ENCODE assay signal across 8 mouse cellular contexts in genomic region chr1:23382806-23383653, GRCm38 (mm10). TPM values are rescaled to one million over a fixed set of nuclear protein-coding genes. Genes with fewer than 3 reads are reported as not detected.
DNase-seq lines count a peak whose midpoint lies in the region; ATAC-seq and TF ChIP-seq lines count a peak whose summit lies in the region.

No protein-coding gene starts in this region.

- peak overlapping the region; percentile 83 for H3ac ChIP-seq in C2C12 (ENCODE audit: control insufficient read depth, insufficient read length, low read depth)

- peak overlapping the region; percentile 81 for H3K27ac ChIP-seq in heart, embryonic 12.5 days (ENCODE audit: poor library complexity, severe bottlenecking)
- H3K27ac ChIP-seq in kidney, postnatal 0 days = peak overlapping the region; percentile 78
- peak overlapping the region; percentile 82 for H3K27ac ChIP-seq in liver, embryonic 11.5 days (ENCODE audit: low read depth, low read length)
- peak overlapping the region; percentile 82; the same call in 1 of the 2 replicates for H3K27ac ChIP-seq in stomach, embryonic 14.5 days (ENCODE audit: low read length)

- H3K9me3 ChIP-seq in heart, embryonic 12.5 days (replicated peaks) = no peaks in the 10 kb centered on the region
- no peaks in the 10 kb centered on the region for H3K9me3 ChIP-seq in kidney, postnatal 0 days (replicated peaks; ENCODE audit: low read length)
- no peaks in the 10 kb centered on the region for H3K9me3 ChIP-seq in liver, embryonic 11.5 days (ENCODE audit: control insufficient read depth, low read length)
- H3K9me3 ChIP-seq in stomach, embryonic 14.5 days (ENCODE audit: control insufficient read depth, low read depth, low read length) = no peaks in the 10 kb centered on the region

- WGBS in heart, embryonic 12.5 days = 2% methylated on average over 83 of the region's 93 CpGs
- under 1% methylated on average over 82 of the region's 93 CpGs for WGBS in kidney, postnatal 0 days
- WGBS in liver, embryonic 11.5 days = under 1% methylated on average over 66 of the region's 93 CpGs
- WGBS in stomach, embryonic 14.5 days = under 1% methylated on average over 48 of the region's 93 CpGs

- TF ChIP-seq CTCF in C2C12 (IDR thresholded peaks at IDR 0.05; ENCODE audit: control insufficient read depth, insufficient read depth, insufficient read length) = no peak
- peak; percentile 1; the same call in 1 of the 2 replicates for TF ChIP-seq CTCF in kidney, postnatal 0 days (IDR thresholded peaks at IDR 0.05; ENCODE audit: low read depth)

- H3K4me2 ChIP-seq in heart, embryonic 12.5 days = peak overlapping the region; percentile 88
- H3K4me2 ChIP-seq in kidney, postnatal 0 days (ENCODE audit: low read length) = peak overlapping the region; percentile 98
- H3K4me2 ChIP-seq in liver, embryonic 11.5 days = peak overlapping the region; percentile 95
- peak overlapping the region; percentile 95 for H3K4me2 ChIP-seq in stomach, embryonic 14.5 days (replicated peaks; ENCODE audit: low read depth, low read length)

- H3K79me3 ChIP-seq in C2C12 (ENCODE audit: low read depth) = no peaks in the 10 kb centered on the region

- peaks cover 3% of the 10 kb centered on the region for H3K27me3 ChIP-seq in C2C12 (ENCODE audit: control insufficient read depth, insufficient read depth, insufficient read length)
- H3K27me3 ChIP-seq in heart, embryonic 12.5 days (replicated peaks) = no peaks in the 10 kb centered on the region
- H3K27me3 ChIP-seq in kidney, postnatal 0 days (ENCODE audit: insufficient read depth, low read length) = no peaks in the 10 kb centered on the region
- H3K27me3 ChIP-seq in liver, embryonic 11.5 days (replicated peaks; ENCODE audit: control insufficient read depth, insufficient read depth, low read length) = no peaks in the 10 kb centered on the region
- H3K27me3 ChIP-seq in stomach, embryonic 14.5 days (ENCODE audit: control insufficient read depth, insufficient read depth, low read length) = no peaks in the 10 kb centered on the region

- H3K9ac ChIP-seq in heart, embryonic 12.5 days = peak overlapping the region; percentile 88
- peak overlapping the region; percentile 83 for H3K9ac ChIP-seq in kidney, postnatal 0 days (ENCODE audit: low read depth, low read length)
- H3K9ac ChIP-seq in liver, embryonic 11.5 days (ENCODE audit: low read depth, low read length) = peak overlapping the region; percentile 92
- peak overlapping the region; percentile 45 for H3K9ac ChIP-seq in stomach, embryonic 14.5 days (replicated peaks; ENCODE audit: low read depth, low read length)

- H3K4me3 ChIP-seq in C2C12 (ENCODE audit: insufficient read depth, poor library complexity, severe bottlenecking) = peak overlapping the region; percentile 39
- peak overlapping the region; percentile 82 for H3K4me3 ChIP-seq in heart, embryonic 12.5 days
- peak overlapping the region; percentile 84 for H3K4me3 ChIP-seq in kidney, postnatal 0 days (replicated peaks; ENCODE audit: low read depth, low read length)
- peak overlapping the region; percentile 72 for H3K4me3 ChIP-seq in liver, embryonic 11.5 days (ENCODE audit: low read depth, low read length)
- H3K4me3 ChIP-seq in stomach, embryonic 14.5 days (ENCODE audit: low read depth, low read length) = peak overlapping the region; percentile 48

- no peaks in the 10 kb centered on the region for H3K36me3 ChIP-seq in C2C12 (ENCODE audit: control insufficient read depth, insufficient read depth)
- no peaks in the 10 kb centered on the region for H3K36me3 ChIP-seq in heart, embryonic 12.5 days
- H3K36me3 ChIP-seq in kidney, postnatal 0 days (ENCODE audit: insufficient read depth, low read length) = no peaks in the 10 kb centered on the region
- H3K36me3 ChIP-seq in liver, embryonic 11.5 days (ENCODE audit: control insufficient read depth, insufficient read depth, low read length) = no peaks in the 10 kb centered on the region; the same call in 1 of the 2 replicates
- H3K36me3 ChIP-seq in stomach, embryonic 14.5 days (ENCODE audit: control insufficient read depth, insufficient read depth, low read length) = no peaks in the 10 kb centered on the region

- H3K79me2 ChIP-seq in C2C12 (ENCODE audit: control insufficient read depth, insufficient read depth) = no peaks in the 10 kb centered on the region

- H3K4me1 ChIP-seq in heart, embryonic 12.5 days (replicated peaks) = peaks cover 32% of the 10 kb centered on the region
- no peaks in the 10 kb centered on the region; the same call in 1 of the 2 replicates for H3K4me1 ChIP-seq in kidney, postnatal 0 days (replicated peaks; ENCODE audit: insufficient read depth, low read length)
- H3K4me1 ChIP-seq in liver, embryonic 11.5 days (replicated peaks; ENCODE audit: control insufficient read depth, insufficient read depth, low read length) = peaks cover 30% of the 10 kb centered on the region
- H3K4me1 ChIP-seq in stomach, embryonic 14.5 days (ENCODE audit: control insufficient read depth, insufficient read depth, low read length) = peaks cover 12% of the 10 kb centered on the region; the same call in 1 of the 2 replicates

- peak; percentile 94 for ATAC-seq in erythroid progenitor cell, adult 5-6 weeks (replicated peaks; ENCODE audit: low FRiP score, poor library complexity, severe bottlenecking)
- ATAC-seq in heart, embryonic 12.5 days (ENCODE audit: insufficient number of reproducible peaks, low FRiP score) = peak; percentile 99
- ATAC-seq in kidney, postnatal 0 days (replicated peaks; ENCODE audit: low FRiP score, low read depth) = peak; percentile 98
- ATAC-seq in liver, embryonic 11.5 days (replicated peaks; ENCODE audit: low FRiP score) = peak; percentile 96
- peak; percentile 98 for ATAC-seq in stomach, embryonic 14.5 days (ENCODE audit: insufficient number of reproducible peaks, insufficient read depth, low FRiP score, low read depth)

- peak; percentile 67 for DNase-seq in brain, embryonic 18.5 days (ENCODE audit: low read depth, low spot score)
- peak; percentile 97 for DNase-seq in kidney, postnatal 0 days (ENCODE audit: low spot score)
- DNase-seq in liver, embryonic 11.5 days (ENCODE audit: low spot score) = peak; percentile 99
- peak; percentile 47 for DNase-seq in naive thymus-derived CD4-positive, alpha-beta T cell, adult 2 months (ENCODE audit: low read depth)

TF ChIP-seq in C2C12, 6 proteins besides CTCF, POLR2A, EP300 and RAD21:
- no peak for TF ChIP-seq FOSL1 (IDR thresholded peaks at IDR 0.05; ENCODE audit: insufficient read depth, low read length, poor library complexity, severe bottlenecking)
- no peak for TF ChIP-seq MYOG (IDR thresholded peaks at IDR 0.05; ENCODE audit: control insufficient read depth, extremely low read depth, insufficient read length)
- no peak for TF ChIP-seq USF1 (IDR thresholded peaks at IDR 0.05; ENCODE audit: low read depth)
- no peak for TF ChIP-seq MAX (IDR thresholded peaks at IDR 0.05)
- no peak for TF ChIP-seq MYOD1 (IDR thresholded peaks at IDR 0.05; ENCODE audit: control insufficient read depth, insufficient read length, low read depth)
- no peak for TF ChIP-seq CEBPB (IDR thresholded peaks at IDR 0.05; ENCODE audit: low read depth)

RNA-seq across cellular contexts. Expression of gene Ogfrl1, which starts 14.5 kb away (rescaled TPM):
- 1.5 TPM for polyA plus RNA-seq in C2C12 (2012; fragmentation: generic; extraction: Trizol)
- total RNA-seq in erythroid progenitor cell, adult 5-6 weeks (2015; ENCODE audit: low replicate concordance) = 57.4 and 59.8 TPM in 2 replicates
- 31.6 and 34.8 TPM in 2 replicates for total RNA-seq in erythroid progenitor cell, adult 5-6 weeks (2017; ENCODE audit: low replicate concordance)
- 14.8 TPM in 2 replicates for polyA plus RNA-seq in heart, embryonic 12.5 days (2016; fragmentation: Nextera tagmentation; extraction: Ambion mirVana)
- polyA plus RNA-seq in kidney, postnatal 0 days (2015; fragmentation: Nextera tagmentation; extraction: Ambion mirVana) = 18.9 and 27.6 TPM in 2 replicates
- 24.2 and 27.4 TPM in 2 replicates for polyA plus RNA-seq in liver, embryonic 11.5 days (2014; fragmentation: Nextera tagmentation; extraction: Ambion mirVana)
- polyA plus RNA-seq in stomach, embryonic 14.5 days (2014; fragmentation: Nextera tagmentation; extraction: Ambion mirVana) = 5.3 and 7.9 TPM in 2 replicates

Comparison
In these comparisons a context has a peak if more than half of its experiments do, and no peak if none do; other contexts are left out.
1. Peak in every context shown above with its lines: DNase-seq, ATAC-seq, H3K4me3 ChIP-seq and H3K27ac ChIP-seq.
2. DNase-seq: peak in every context shown above with its lines; median percentile 99 in liver, embryonic 11.5 days; 97 in kidney, postnatal 0 days; 67 in brain, embryonic 18.5 days; 47 in naive thymus-derived CD4-positive, alpha-beta T cell, adult 2 months.